Mouse (Mus musculus): ENCODE results near the gene Tm6sf1. TPM values are rescaled to one million over a fixed set of nuclear protein-coding genes. Genes with fewer than 3 reads are reported as not detected.

Tm6sf1 gene
- 8.7 and 9.0 TPM in 2 replicates for polyA plus RNA-seq (2015; fragmentation: Nextera tagmentation; extraction: Ambion mirVana)

DNA sequence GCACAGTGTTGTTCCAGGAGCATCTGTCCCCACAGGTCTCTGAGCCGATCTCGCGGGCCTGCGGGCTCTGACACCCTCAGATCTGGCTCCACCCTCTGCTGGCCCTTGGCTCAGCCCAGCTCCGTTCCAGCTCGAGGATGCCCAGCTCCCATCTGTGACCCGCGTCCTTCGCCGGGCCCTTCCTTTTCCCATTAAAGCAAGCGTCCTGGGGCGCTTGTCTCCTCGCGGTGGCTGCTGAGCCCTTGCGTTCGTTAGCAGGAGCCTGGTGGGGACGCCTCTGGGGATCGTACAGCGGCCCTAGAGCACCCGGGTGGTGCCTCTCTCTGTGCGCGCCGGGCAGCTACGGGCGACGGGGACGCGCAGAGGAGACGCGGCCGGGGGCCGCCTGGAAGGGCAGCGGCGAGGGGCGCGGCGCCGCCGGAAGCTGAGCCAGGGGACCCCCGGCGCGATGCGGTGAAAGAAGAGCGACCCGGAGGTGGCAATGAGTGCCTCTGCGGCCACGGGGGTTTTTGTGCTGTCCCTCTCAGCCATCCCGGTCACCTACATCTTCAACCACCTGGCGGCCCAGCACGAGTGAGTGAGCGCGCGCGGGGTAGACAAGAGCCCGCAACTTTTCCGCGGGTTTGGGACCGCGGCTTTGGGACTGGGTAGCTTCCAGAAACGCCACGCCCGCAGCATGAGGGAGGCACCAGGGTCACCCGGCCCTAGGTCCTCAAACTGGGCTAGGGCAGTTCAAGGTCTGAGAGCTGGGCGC is at the start of gene Tm6sf1:
Tm6sf1 (plus strand) TSS at position 34 of the 754 bp plus-strand sequence.

DNA sequence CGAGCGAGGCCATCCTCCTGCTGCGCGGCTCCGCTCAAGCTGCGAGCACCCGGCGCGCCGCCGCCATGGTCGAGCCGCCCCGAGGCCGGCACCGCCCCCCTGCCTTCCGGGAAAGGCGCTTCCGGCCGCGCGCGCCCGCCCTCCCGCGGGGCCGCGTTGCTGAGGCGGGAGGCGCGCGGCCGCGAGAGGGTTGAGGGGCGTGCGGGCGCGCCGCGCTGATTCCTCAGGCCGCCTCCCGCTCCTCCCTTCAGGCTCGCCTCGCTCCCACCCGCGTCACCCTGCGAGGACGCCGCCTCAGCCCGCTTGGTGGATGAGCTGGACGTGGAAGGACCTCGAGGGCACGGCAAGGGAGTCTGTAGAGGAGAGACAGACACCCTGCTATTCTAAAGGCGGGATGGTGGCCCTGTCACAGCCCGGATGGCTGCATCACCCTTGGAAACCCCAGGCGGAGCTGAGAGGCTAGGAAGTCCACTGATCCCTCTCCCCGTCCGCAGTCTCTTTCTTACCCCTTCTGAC is 29.4 kb upstream of the Tm6sf1 start, which contains the start of gene Btbd1:
Btbd1 (minus strand) TSS at position 53 of the 516 bp plus-strand sequence.

DNA sequence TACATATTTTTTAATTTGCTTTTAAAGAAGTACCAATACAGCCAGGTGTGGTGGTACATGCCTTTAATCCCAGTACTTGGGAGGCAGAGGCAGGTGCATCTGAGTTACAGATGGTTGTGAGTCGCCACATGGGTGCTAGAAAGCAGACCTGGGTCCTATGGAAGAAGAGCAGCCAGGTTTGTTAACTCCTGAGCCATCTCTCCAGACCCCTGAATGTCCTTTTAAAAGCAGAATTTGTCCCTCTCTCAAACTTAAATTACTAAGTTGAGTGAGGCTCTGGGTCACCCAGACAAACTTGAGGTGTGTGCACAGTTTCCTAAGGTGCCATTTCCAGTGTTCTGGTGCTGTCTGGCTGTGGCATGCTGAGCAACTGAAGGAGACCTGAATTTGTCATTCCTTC is 3.1 kb upstream of the Tm6sf1 start, which contains the start of gene Gm10160:
Gm10160 (minus strand) TSS at position 101 of the 400 bp plus-strand sequence.

Other genes starting within 250 kb of the Tm6sf1 start
- 57.8 and 78.9 TPM in 2 replicates for gene Homer2, start 151.5 kb upstream of the Tm6sf1 start, polyA plus RNA-seq (2015; fragmentation: Nextera tagmentation; extraction: Ambion mirVana)
- 109 and 119 TPM in 2 replicates for gene Ramac, start 96.1 kb upstream of the Tm6sf1 start, polyA plus RNA-seq (2015; fragmentation: Nextera tagmentation; extraction: Ambion mirVana)
- gene 3110040N11Rik, start 69.5 kb upstream of the Tm6sf1 start, polyA plus RNA-seq (2015; fragmentation: Nextera tagmentation; extraction: Ambion mirVana) = 36.8 and 42.9 TPM in 2 replicates
- gene Btbd1, start 29.6 kb upstream of the Tm6sf1 start, polyA plus RNA-seq (2015; fragmentation: Nextera tagmentation; extraction: Ambion mirVana) = 39.5 and 42.3 TPM in 2 replicates
- not detected in 2 replicates for gene Gm10160, start 3.2 kb upstream of the Tm6sf1 start, polyA plus RNA-seq (2015; fragmentation: Nextera tagmentation; extraction: Ambion mirVana)
- 7.6 and 9.2 TPM in 2 replicates for gene Hdgfl3, start 75.5 kb downstream of the Tm6sf1 start, polyA plus RNA-seq (2015; fragmentation: Nextera tagmentation; extraction: Ambion mirVana)
- gene Bnc1, start 133.3 kb downstream of the Tm6sf1 start, polyA plus RNA-seq (2015; fragmentation: Nextera tagmentation; extraction: Ambion mirVana) = 1.7 and 3.0 TPM in 2 replicates

Data from urinary bladder, postnatal 0 days (tissue).